Mouse (Mus musculus): ENCODE measurements around the gene Olfr161.
"Not testable (repeated sequence)": the region's sequence is repeated elsewhere in the genome, so short reads cannot be mapped to it uniquely, and the experiment has no call there.

Olfr161 gene

GRCm38 (mm10) chr16:3590691-3591090, at the start of gene Olfr161:
Gene Olfr161 (plus strand): TSS chr16:3591042.
- no peak for DNase-seq

GRCm38 (mm10) chr16:3563553-3563952, 27.3 kb upstream of the Olfr161 start:
- no peak for DNase-seq

- DNase-seq = not testable (repeated sequence)
These were observed 13.2 kb upstream of the Olfr161 start for GRCm38 (mm10) chr16:3577658-3578057.

GRCm38 (mm10) chr16:3578227-3578848, 12.5 kb upstream of the Olfr161 start:
- DNase-seq = not testable (repeated sequence)

- DNase-seq = not testable (repeated sequence)
These were observed 40.5 kb downstream of the Olfr161 start for GRCm38 (mm10) chr16:3631376-3631775.

- not testable (repeated sequence) for DNase-seq
These were observed 41.9 kb downstream of the Olfr161 start for GRCm38 (mm10) chr16:3632572-3633361.
